Mouse (Mus musculus): Measurements from ENCODE around the gene Dctpp1. TPM values are rescaled to one million over a fixed set of nuclear protein-coding genes. Genes with fewer than 3 reads are reported as not detected.

Gene Dctpp1
- total RNA-seq, 2 experiments from 2014 or later: 26.5 to 28.7 TPM

- no peak for DNase-seq
Measured at GRCm38 (mm10) chr7:127231826-127232621, 28.5 kb downstream of the Dctpp1 start.

GRCm38 (mm10) chr7:127231376-127231775 is 29.1 kb downstream of the Dctpp1 start:
- DNase-seq: no peak

GRCm38 (mm10) chr7:127228615-127229303 is 31.8 kb downstream of the Dctpp1 start:
- DNase-seq: peak; percentile 72

GRCm38 (mm10) chr7:127225147-127225995 is 35.1 kb downstream of the Dctpp1 start:
- no peak for DNase-seq

- DNase-seq: no peak
Measured at GRCm38 (mm10) chr7:127224616-127225015, 35.9 kb downstream of the Dctpp1 start.

- DNase-seq: no peak
Measured at GRCm38 (mm10) chr7:127223515-127224478, 36.7 kb downstream of the Dctpp1 start.

- no peak for DNase-seq
Measured at GRCm38 (mm10) chr7:127223106-127223505, 37.4 kb downstream of the Dctpp1 start.

- DNase-seq: no peak
Measured at GRCm38 (mm10) chr7:127220440-127220839, 40.1 kb downstream of the Dctpp1 start.

- no peak for DNase-seq
Measured at GRCm38 (mm10) chr7:127218670-127219069, 41.8 kb downstream of the Dctpp1 start.

GRCm38 (mm10) chr7:127217901-127218642 is 42.4 kb downstream of the Dctpp1 start:
- no peak for DNase-seq

- DNase-seq: no peak
Measured at GRCm38 (mm10) chr7:127217475-127217874, 43.0 kb downstream of the Dctpp1 start.

- no peak for DNase-seq
Measured at GRCm38 (mm10) chr7:127216307-127216706, 44.2 kb downstream of the Dctpp1 start.

GRCm38 (mm10) chr7:127214981-127215871 is 45.3 kb downstream of the Dctpp1 start:
- DNase-seq: peak; percentile 80

GRCm38 (mm10) chr7:127214521-127214920 is 46.0 kb downstream of the Dctpp1 start:
- no peak for DNase-seq

- no peak for DNase-seq
Measured at GRCm38 (mm10) chr7:127213930-127214329, 46.6 kb downstream of the Dctpp1 start.

- no peak for DNase-seq
Measured at GRCm38 (mm10) chr7:127213485-127213884, 47.0 kb downstream of the Dctpp1 start.

GRCm38 (mm10) chr7:127212432-127213250 is 47.9 kb downstream of the Dctpp1 start:
- DNase-seq: no peak

- DNase-seq: peak; percentile 80
Measured at GRCm38 (mm10) chr7:127211014-127211745, 49.3 kb downstream of the Dctpp1 start.
